Mouse (Mus musculus) small intestine, adult 2 months (tissue): ENCODE measurements at regions not wholly inside any gene's neighbourhood (a gene's known extent, or its start where the extent isn't known, plus 50 kb on each side); places are given as distances from the start of the nearest gene placed in this dataset.

ENCODE experiments used
- H3K27ac ChIP-seq: fragments of 200-500 bp; 2 replicates; pipeline ENCODE4 v1.5.1; 2012; ENCODE audit warnings: low read depth, low read length, control low read depth, inconsistent platforms; ENCODE audit not compliant: insufficient read depth
- H3K27me3 ChIP-seq: fragments of 200-500 bp; 2 replicates; pipeline ENCODE4 v1.6.1; 2012; ENCODE audit warnings: mild to moderate bottlenecking, moderate library complexity, low read length, inconsistent platforms; ENCODE audit not compliant: control insufficient read depth, insufficient read depth
- H3K36me3 ChIP-seq: fragments of 200-500 bp; 2 replicates; pipeline ENCODE4 v1.6.1; 2012; ENCODE audit warnings: mild to moderate bottlenecking, low read length, control low read depth, inconsistent platforms; ENCODE audit not compliant: control insufficient read depth, insufficient read depth
- H3K4me1 ChIP-seq: fragments of 200-500 bp; 2 replicates; pipeline ENCODE4 v1.6.1; 2012; ENCODE audit warnings: low read length, inconsistent platforms, mixed read lengths; ENCODE audit not compliant: control insufficient read depth, insufficient read depth, insufficient read length
- H3K4me3 ChIP-seq: fragments of 200-500 bp; 2 replicates; pipeline ENCODE4 v1.5.1; 2012; ENCODE audit warnings: low read depth, mild to moderate bottlenecking, control low read depth, inconsistent platforms, low read length, moderate library complexity
- CTCF ChIP-seq: fragments of 200-500 bp; IDR thresholded peaks from 2 replicates; pipeline ENCODE4 v1.5.1; 2012; ENCODE audit warnings: low read depth, mild to moderate bottlenecking, control low read depth, inconsistent platforms, low read length, moderate library complexity, mixed read lengths; ENCODE audit not compliant: insufficient replicate concordance, insufficient read length; ENCODE audit errors: extremely low read depth
- POLR2A ChIP-seq: fragments of 200-500 bp; IDR thresholded peaks from 2 replicates; pipeline ENCODE4 v1.6.1; 2012; ENCODE audit warnings: low read depth, mild to moderate bottlenecking, control low read depth, inconsistent platforms, low read length, moderate library complexity
- WGBS: fragments of 180-500 bp; shearing (Covaris S2); methylation state at CpG from one replicate; pipeline ENCODE4 v1.1.7; 2018; 5-methylcytosine and 5-hydroxymethylcytosine counted together

- Histone ChIP-seq H3K36me3 (no peaks in the 10 kb centered on the region), H3K27ac (no peak overlapping the region), H3K4me3 (no peak overlapping the region), H3K27me3 (no peaks in the 10 kb centered on the region), H3K4me1 (no peaks in the 10 kb centered on the region; the same call in 1 of the 2 replicates)
- TF ChIP-seq POLR2A (no peak), CTCF (no peak)
- WGBS = 40% methylated on average over 4 of the region's 4 CpGs
These were observed 229.0 kb upstream of the Rpl38 start for GRCm38 (mm10) chr11:114439314-114439713.

DNA sequence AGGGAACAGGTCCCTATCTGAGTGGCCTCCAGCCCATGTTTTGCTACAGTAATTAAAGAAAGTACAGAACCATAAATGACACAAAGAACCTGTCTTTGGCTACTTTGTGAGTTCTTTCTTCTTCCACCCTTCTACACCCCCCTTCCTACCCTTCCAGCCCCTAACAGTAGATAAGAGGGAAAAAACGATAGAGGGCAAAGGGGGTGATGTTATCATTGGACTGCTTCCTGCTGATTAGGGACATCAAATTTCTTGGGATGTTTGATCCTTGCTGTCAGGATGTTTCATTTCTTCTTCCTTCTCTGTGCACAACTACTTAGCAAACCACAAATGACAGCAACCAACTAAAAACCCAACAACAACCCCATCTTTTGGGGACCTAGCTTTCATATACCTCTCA lies 232.5 kb upstream of the Rpl38 start:
- Histone ChIP-seq H3K4me3 (no peak overlapping the region), H3K27me3 (no peaks in the 10 kb centered on the region), H3K27ac (no peak overlapping the region), H3K36me3 (no peaks in the 10 kb centered on the region), H3K4me1 (no peaks in the 10 kb centered on the region; the same call in 1 of the 2 replicates)
- WGBS = 12% methylated on average over 1 of the region's 1 CpGs
- TF ChIP-seq CTCF (no peak), POLR2A (no peak)

- no peaks in the 10 kb centered on the region for H3K4me1 ChIP-seq
- 48% methylated on average over 5 of the region's 5 CpGs for WGBS
- H3K36me3 ChIP-seq = no peaks in the 10 kb centered on the region
- H3K27me3 ChIP-seq = no peaks in the 10 kb centered on the region
- no peak overlapping the region for H3K27ac ChIP-seq
- H3K4me3 ChIP-seq = no peak overlapping the region
- TF ChIP-seq POLR2A (no peak), CTCF (no peak)
These were observed 234.8 kb upstream of the Rpl38 start for GRCm38 (mm10) chr11:114433561-114433960.

- Histone ChIP-seq H3K36me3 (no peaks in the 10 kb centered on the region), H3K4me1 (no peaks in the 10 kb centered on the region), H3K27me3 (no peaks in the 10 kb centered on the region), H3K27ac (no peak overlapping the region), H3K4me3 (no peak overlapping the region)
- TF ChIP-seq POLR2A (no peak), CTCF (no peak)
- WGBS = 80% methylated on average over 14 of the region's 14 CpGs
These were observed 242.9 kb upstream of the Rpl38 start for GRCm38 (mm10) chr11:114425447-114425846.

- H3K4me1 ChIP-seq = no peaks in the 10 kb centered on the region
- no peak overlapping the region for H3K27ac ChIP-seq
- no peaks in the 10 kb centered on the region for H3K27me3 ChIP-seq
- no peak overlapping the region for H3K4me3 ChIP-seq
- no peak for TF ChIP-seq CTCF
- TF ChIP-seq POLR2A = no peak
- no peaks in the 10 kb centered on the region for H3K36me3 ChIP-seq
- WGBS = 83% methylated on average over 19 of the region's 19 CpGs
These were observed 245.0 kb upstream of the Rpl38 start for GRCm38 (mm10) chr11:114423322-114423721.

- Histone ChIP-seq H3K27me3 (no peaks in the 10 kb centered on the region), H3K4me3 (no peak overlapping the region), H3K27ac (no peak overlapping the region), H3K4me1 (no peaks in the 10 kb centered on the region), H3K36me3 (no peaks in the 10 kb centered on the region)
- WGBS = 82% methylated on average over 7 of the region's 7 CpGs
- TF ChIP-seq POLR2A (no peak), CTCF (peak; percentile 28; the same call in 1 of the 2 replicates)
These were observed 249.3 kb upstream of the Rpl38 start for GRCm38 (mm10) chr11:114419002-114419401.

GRCm38 (mm10) chr11:114416168-114416567 lies 252.2 kb upstream of the Rpl38 start:
- H3K4me3 ChIP-seq = no peak overlapping the region
- 39% methylated on average over 6 of the region's 6 CpGs for WGBS
- no peak overlapping the region for H3K27ac ChIP-seq
- H3K36me3 ChIP-seq = no peaks in the 10 kb centered on the region
- TF ChIP-seq POLR2A (no peak), CTCF (no peak)
- H3K27me3 ChIP-seq = no peaks in the 10 kb centered on the region
- no peaks in the 10 kb centered on the region for H3K4me1 ChIP-seq

DNA sequence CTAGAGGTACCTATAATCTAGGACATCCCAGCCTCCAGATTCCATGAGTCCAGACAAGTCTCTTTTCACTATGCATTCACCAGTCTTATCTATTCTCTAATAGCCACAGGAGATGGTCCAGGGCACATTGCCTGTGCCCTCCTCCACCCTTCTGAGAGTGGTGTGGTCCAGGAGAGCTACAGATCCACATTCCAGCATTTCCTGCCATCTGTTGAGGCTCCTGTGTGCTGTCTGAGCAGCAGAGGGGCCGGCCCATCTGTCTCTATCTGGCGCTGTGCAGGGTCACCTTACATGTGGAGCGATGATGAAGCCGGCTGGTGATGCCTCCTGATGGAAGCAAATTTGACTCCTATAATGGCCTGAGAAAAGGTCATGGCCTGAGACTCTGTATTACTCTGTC lies 263.9 kb upstream of the Rpl38 start:
- Histone ChIP-seq H3K27ac (no peak overlapping the region), H3K4me3 (no peak overlapping the region), H3K27me3 (no peaks in the 10 kb centered on the region), H3K4me1 (no peaks in the 10 kb centered on the region), H3K36me3 (no peaks in the 10 kb centered on the region)
- no peak for TF ChIP-seq CTCF
- TF ChIP-seq POLR2A = no peak
- 74% methylated on average over 4 of the region's 4 CpGs for WGBS
